Mouse (Mus musculus): ENCODE measurements around the gene Rap1gap2.

DNA sequence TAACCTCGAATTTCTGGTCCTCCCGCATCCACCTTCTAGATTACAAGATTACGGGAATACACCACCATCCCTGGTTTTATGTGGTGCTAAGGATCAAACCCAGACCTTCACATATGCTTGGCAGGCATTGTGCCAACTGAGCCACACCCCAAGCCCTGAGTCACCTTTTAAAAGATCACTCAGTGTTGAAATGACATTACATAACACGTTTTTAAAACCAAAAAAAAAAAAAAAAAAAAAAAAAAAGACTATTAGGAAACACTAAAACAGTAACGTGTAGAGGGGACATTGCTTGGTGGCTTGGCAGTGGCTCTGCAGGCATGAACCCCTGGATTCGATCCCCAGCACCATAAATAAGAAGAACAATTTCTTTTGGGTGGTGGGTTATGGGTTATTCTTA is 59.1 kb downstream of the Rap1gap2 start:
- no peak for TF ChIP-seq CTCF (IDR thresholded peaks at IDR 0.05; ENCODE audit: control insufficient read depth, insufficient read depth, low read length)
- no peak for TF ChIP-seq POLR2A (IDR thresholded peaks at IDR 0.05; ENCODE audit: borderline replicate concordance, control insufficient read depth, low read depth, low read length)
